Comparison of ENCODE assay signal across 8 mouse cellular contexts in the genomic region with DNA sequence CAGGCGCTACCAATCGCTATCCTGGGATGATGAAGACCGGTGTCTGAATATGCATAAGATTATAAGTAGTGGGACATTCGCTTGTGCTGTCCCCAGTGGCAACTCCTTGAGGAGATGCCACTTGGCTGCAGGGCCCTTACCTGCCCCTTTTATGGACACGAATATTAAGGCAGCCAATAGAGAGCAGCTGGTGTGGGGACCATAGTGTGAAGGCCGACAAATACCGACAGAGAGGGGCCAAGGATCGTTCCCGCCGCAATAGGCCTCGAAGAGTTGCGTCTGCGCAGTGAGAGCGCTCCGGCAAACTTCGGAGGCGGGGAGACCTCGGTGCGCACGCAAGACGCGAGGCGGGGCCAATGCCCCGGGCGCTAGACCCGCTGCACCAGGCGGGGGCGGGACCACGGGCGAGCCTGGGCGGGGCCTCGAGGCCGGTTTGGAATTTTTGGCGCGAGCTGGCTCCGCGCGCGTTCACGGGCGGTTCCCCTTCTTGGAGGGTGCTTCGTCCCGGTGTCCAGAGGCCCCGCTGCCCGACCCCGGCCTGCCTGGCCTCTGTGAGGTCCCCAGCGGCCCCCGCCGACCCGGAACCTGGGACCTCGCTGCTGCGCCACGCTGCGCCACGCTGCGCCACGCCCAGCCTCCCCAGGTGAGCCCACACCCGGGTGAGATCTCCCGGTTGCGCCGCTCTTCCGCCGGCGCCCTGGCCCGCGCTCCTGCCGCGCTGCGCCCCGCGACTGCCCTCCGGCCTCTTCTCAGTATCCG. TPM values are rescaled to one million over a fixed set of nuclear protein-coding genes. Genes with fewer than 3 reads are reported as not detected.
DNase-seq lines count a peak whose midpoint lies in the region; ATAC-seq and TF ChIP-seq lines count a peak whose summit lies in the region.

A gene (plus strand): TSS at position 338 of the 759 bp plus-strand sequence.

- TF ChIP-seq CTCF in MEL (IDR thresholded peaks at IDR 0.05 in 2 of 3, conservative IDR thresholded peaks at IDR 0.05 in 1 of 3; ENCODE audit: control insufficient read depth in 1 of 3, insufficient read depth in 1 of 3, low read depth in 2 of 3, low read length in 3 of 3, poor library complexity in 1 of 3, severe bottlenecking in 1 of 3): no peak
- no peak for TF ChIP-seq CTCF in cerebellum, adult 2 months (IDR thresholded peaks at IDR 0.05; ENCODE audit: borderline replicate concordance, insufficient read depth, low read depth, low read length)

- no peaks in the 10 kb centered on the region for H3K9me3 ChIP-seq in MEL (replicated peaks; ENCODE audit: insufficient read depth, low read length)
- H3K9me3 ChIP-seq in lung, embryonic 16.5 days (ENCODE audit: control insufficient read depth, low read length): no peaks in the 10 kb centered on the region

- peaks cover 0 to 16% of the 10 kb centered on the region in 2 experiments; a peak in 2 of 4 replicates for H3K36me3 ChIP-seq in MEL (ENCODE audit: control insufficient read depth in 1 of 2, insufficient read depth in 2 of 2, low read length in 2 of 2)
- no peaks in the 10 kb centered on the region for H3K36me3 ChIP-seq in lung, embryonic 16.5 days (ENCODE audit: control insufficient read depth, insufficient read depth, low read length)

- DNase-seq in MEL (ENCODE audit: low read depth, low spot score): peak; percentile 95
- DNase-seq in cerebellum, adult 2 months: peak; percentile 94 to 95
- DNase-seq in forelimb bud, embryonic 11.5 days (ENCODE audit: low read depth, low spot score): peak; percentile 94
- peak; percentile 73 for DNase-seq in layer of hippocampus, adult 9-10 months (ENCODE audit: low spot score)
- DNase-seq in ovary, postnatal 10 days (ENCODE audit: low spot score): peak; percentile 94
- peak; percentile 92 to 96 for DNase-seq in thymus, postnatal 10 days (ENCODE audit: low spot score in 2 of 2)

- TF ChIP-seq RAD21 in MEL (IDR thresholded peaks at IDR 0.05; ENCODE audit: low read depth, low read length): no peak

- under 1% methylated on average over 70 of the region's 73 CpGs for WGBS in cerebellum, adult 2 months
- 2% methylated on average over 68 of the region's 73 CpGs for WGBS in lung, embryonic 16.5 days

- H3K27me3 ChIP-seq in MEL (ENCODE audit: control insufficient read depth in 1 of 2, insufficient read depth in 2 of 2, low read length in 2 of 2): no peaks in the 10 kb centered on the region
- no peaks in the 10 kb centered on the region for H3K27me3 ChIP-seq in cerebellum, adult 2 months (ENCODE audit: control insufficient read depth, insufficient read depth, low read length)
- no peaks in the 10 kb centered on the region for H3K27me3 ChIP-seq in lung, embryonic 16.5 days (ENCODE audit: control insufficient read depth, insufficient read depth, low read depth, low read length)

- H3K27ac ChIP-seq in MEL (ENCODE audit: control insufficient read depth, low read depth, low read length): peak within 1 kb of the TSS; percentile 77
- H3K27ac ChIP-seq in cerebellum, adult 2 months (ENCODE audit: insufficient read depth, low read length): peak within 1 kb of the TSS; percentile 38
- peak within 1 kb of the TSS; percentile 93 for H3K27ac ChIP-seq in lung, embryonic 16.5 days (ENCODE audit: low read length)

- peaks cover 8% of the 10 kb centered on the region for H3K79me2 ChIP-seq in MEL (ENCODE audit: control insufficient read depth, insufficient read depth, low read length, poor library complexity)

- ATAC-seq in hematopoietic stem cell, adult 5-6 weeks (replicated peaks in 1 of 2; ENCODE audit: insufficient read depth in 1 of 2, low FRiP score in 2 of 2, low TSS enrichment in 1 of 2, low read depth in 1 of 2, poor library complexity in 2 of 2, severe bottlenecking in 2 of 2): peak; percentile 87 to 88
- peak; percentile 94 for ATAC-seq in lung, embryonic 16.5 days (ENCODE audit: low read depth)

- H3K4me1 ChIP-seq in MEL (ENCODE audit: control insufficient read depth in 1 of 2, insufficient read depth in 2 of 2, low read length in 2 of 2): peaks cover 2 to 21% of the 10 kb centered on the region in 2 experiments; a peak in 3 of 4 replicates
- H3K4me1 ChIP-seq in cerebellum, adult 2 months (ENCODE audit: control insufficient read depth, insufficient read depth, low read length): no peaks in the 10 kb centered on the region
- peaks cover 13% of the 10 kb centered on the region; the same call in 1 of the 2 replicates for H3K4me1 ChIP-seq in lung, embryonic 16.5 days (replicated peaks; ENCODE audit: control insufficient read depth, insufficient read depth, low read length)

- TF ChIP-seq EP300 in MEL (IDR thresholded peaks at IDR 0.05; ENCODE audit: low read depth in 1 of 2, low read length in 2 of 2): no peak

- H3K4me2 ChIP-seq in lung, embryonic 16.5 days (ENCODE audit: low read depth, low read length): peak within 1 kb of the TSS; percentile 72

- TF ChIP-seq POLR2A in MEL (IDR thresholded peaks at IDR 0.05; ENCODE audit: control insufficient read depth in 1 of 2, insufficient read depth in 1 of 2, low read depth in 1 of 2, low read length in 2 of 2, poor library complexity in 1 of 2): peak; percentile 3 to 85; a peak in 2 of 4 replicates
- peak; percentile 93 for TF ChIP-seq POLR2A in cerebellum, adult 2 months (IDR thresholded peaks at IDR 0.05; ENCODE audit: borderline replicate concordance, insufficient read depth, low read length)

- H3K4me3 ChIP-seq in MEL (ENCODE audit: control insufficient read depth in 1 of 2, insufficient read depth in 1 of 2, low read depth in 2 of 2, low read length in 2 of 2): peak within 1 kb of the TSS; percentile 75 to 90
- H3K4me3 ChIP-seq in cerebellum, adult 2 months (replicated peaks; ENCODE audit: insufficient read depth, low read depth, low read length): peak within 1 kb of the TSS; percentile 59
- H3K4me3 ChIP-seq in lung, embryonic 16.5 days (ENCODE audit: low read length): peak within 1 kb of the TSS; percentile 79

- H3K9ac ChIP-seq in MEL (ENCODE audit: control insufficient read depth, low read depth, low read length, poor library complexity, severe bottlenecking): peak within 1 kb of the TSS; percentile 99
- H3K9ac ChIP-seq in lung, embryonic 16.5 days (ENCODE audit: low read length): peak within 1 kb of the TSS; percentile 86

TF ChIP-seq in MEL, 35 proteins besides CTCF, POLR2A, EP300 and RAD21 (continues in another document):
- no peak; the same call in 1 of the 2 replicates for TF ChIP-seq HCFC1 (IDR thresholded peaks at IDR 0.05; ENCODE audit: low read depth, low read length)
- no peak for TF ChIP-seq ZKSCAN1 (IDR thresholded peaks at IDR 0.05; ENCODE audit: low read depth, low read length)
- TF ChIP-seq MAFK (IDR thresholded peaks at IDR 0.05; ENCODE audit: borderline replicate concordance, low read depth, low read length): no peak
- no peak for TF ChIP-seq ZNF384 (IDR thresholded peaks at IDR 0.05; ENCODE audit: low read depth, low read length)
- no peak for TF ChIP-seq UBTF (IDR thresholded peaks at IDR 0.05; ENCODE audit: borderline replicate concordance, insufficient read depth, low read depth, low read length)
- TF ChIP-seq MYB (IDR thresholded peaks at IDR 0.05; ENCODE audit: low read depth, low read length): no peak
- TF ChIP-seq TCF12 (IDR thresholded peaks at IDR 0.05; ENCODE audit: low read depth, low read length): peak; percentile 12; the same call in 1 of the 2 replicates
- TF ChIP-seq ETS1 (IDR thresholded peaks at IDR 0.05; ENCODE audit: low read depth, low read length): no peak
- no peak for TF ChIP-seq GABPA (IDR thresholded peaks at IDR 0.05; ENCODE audit: low read depth, low read length)
- no peak for TF ChIP-seq MEF2A (IDR thresholded peaks at IDR 0.05; ENCODE audit: extremely low read depth, insufficient replicate concordance, low read depth, low read length, poor library complexity, severe bottlenecking)
- no peak for TF ChIP-seq ZC3H11A (IDR thresholded peaks at IDR 0.05; ENCODE audit: low read depth, low read length)
- TF ChIP-seq NRF1 (IDR thresholded peaks at IDR 0.05; ENCODE audit: insufficient read depth, low read depth, low read length, poor library complexity, severe bottlenecking): peak; percentile 94
- no peak for TF ChIP-seq RCOR1 (IDR thresholded peaks at IDR 0.05; ENCODE audit: low read depth, low read length)
- 0 out of 2 replicates have a peak, but pooled peaks have one; percentile 6 for TF ChIP-seq MYC (IDR thresholded peaks at IDR 0.05; ENCODE audit: low read depth, low read length)
- TF ChIP-seq SMC3 (IDR thresholded peaks at IDR 0.05; ENCODE audit: low read depth, low read length): no peak
- no peak for TF ChIP-seq CHD2 (IDR thresholded peaks at IDR 0.05; ENCODE audit: low read length)
- no peak for TF ChIP-seq GATA1 (IDR thresholded peaks at IDR 0.05; ENCODE audit: low read depth, low read length)
- TF ChIP-seq JUND (IDR thresholded peaks at IDR 0.05; ENCODE audit: low read depth, low read length): no peak
- peak; percentile 31; the same call in 1 of the 2 replicates for TF ChIP-seq MAX (IDR thresholded peaks at IDR 0.05; ENCODE audit: low read length)
- TF ChIP-seq ELF1 (IDR thresholded peaks at IDR 0.05; ENCODE audit: low read depth, low read length): no peak
- TF ChIP-seq TAL1 (IDR thresholded peaks at IDR 0.05; ENCODE audit: low read length): no peak
- TF ChIP-seq TBP (IDR thresholded peaks at IDR 0.05; ENCODE audit: low read depth, low read length): peak; percentile 67; the same call in 1 of the 2 replicates
- no peak; the same call in 1 of the 2 replicates for TF ChIP-seq ZMIZ1 (IDR thresholded peaks at IDR 0.05; ENCODE audit: low read depth, low read length)
- TF ChIP-seq NELFE (IDR thresholded peaks at IDR 0.05; ENCODE audit: low read depth, low read length): peak; percentile 76
- no peak for TF ChIP-seq USF2 (IDR thresholded peaks at IDR 0.05; ENCODE audit: borderline replicate concordance in 1 of 2, insufficient read depth in 1 of 2, low read depth in 1 of 2, low read length in 2 of 2)
- TF ChIP-seq BHLHE40 (IDR thresholded peaks at IDR 0.05; ENCODE audit: borderline replicate concordance, low read depth, low read length): no peak
- TF ChIP-seq CHD1 (IDR thresholded peaks at IDR 0.05; ENCODE audit: low read depth, low read length): no peak
- TF ChIP-seq USF1 (IDR thresholded peaks at IDR 0.05; ENCODE audit: low read depth, low read length): peak; percentile 29; the same call in 1 of the 2 replicates
- TF ChIP-seq KAT2A (conservative IDR thresholded peaks at IDR 0.05; ENCODE audit: low read depth, low read length): no peak; the same call in 1 of the 2 replicates

RNA-seq across cellular contexts. Expression of the gene that starts here (rescaled TPM):
- total RNA-seq in MEL (2012; rRNA removed): 15.8 and 16.6 TPM in 2 replicates
- 10 to 100 TPM in 1 of 2 experiments, not detected in 1; 49.8 TPM for polyA plus RNA-seq in MEL (2012; ENCODE audit: insufficient read depth in 1 of 2, insufficient read length in 2 of 2, low read depth in 1 of 2, low replicate concordance in 2 of 2, missing spikeins in 1 of 2)
- polyA plus RNA-seq in cerebellum, adult 2 months (2012; rRNA removed): 10.3 and 10.6 TPM in 2 replicates
- total RNA-seq in hematopoietic stem cell, adult 5-6 weeks (2017): 13.9 and 14.3 TPM in 2 replicates
- 58.2 and 58.8 TPM in 2 replicates for polyA plus RNA-seq in lung, embryonic 16.5 days (2015; fragmentation: Nextera tagmentation; extraction: Ambion mirVana)

Comparison
In these comparisons a context has a peak if more than half of its experiments do, and no peak if none do; other contexts are left out.
1. Peak in every context shown above with its lines: DNase-seq, ATAC-seq, H3K4me3 ChIP-seq and H3K27ac ChIP-seq.
2. H3K27ac ChIP-seq: peak in every context shown above with its lines; median percentile 93 in lung, embryonic 16.5 days; 77 in MEL; 38 in cerebellum, adult 2 months.